Mouse (Mus musculus): ENCODE measurements around the gene Aen.

GRCm38 (mm10) chr7:78954619-78955018 is 59.0 kb downstream of the Aen start:
- no peak for TF ChIP-seq MXI1 (IDR thresholded peaks at IDR 0.05; ENCODE audit: low read depth, low read length)
- TF ChIP-seq POLR2A (IDR thresholded peaks at IDR 0.05; ENCODE audit: low read depth, low read length) = no peak
- no peak for TF ChIP-seq CTCF (conservative IDR thresholded peaks at IDR 0.05 in 1 of 2, IDR thresholded peaks at IDR 0.05 in 1 of 2; ENCODE audit: low read depth in 2 of 2, low read length in 2 of 2)
- no peak for TF ChIP-seq ZC3H11A (IDR thresholded peaks at IDR 0.05; ENCODE audit: low read depth, low read length)
- TF ChIP-seq CHD1 (IDR thresholded peaks at IDR 0.05; ENCODE audit: low read depth, low read length) = no peak
- no peak for TF ChIP-seq HCFC1 (IDR thresholded peaks at IDR 0.05; ENCODE audit: low read depth, low read length)
- TF ChIP-seq POLR2AphosphoS2 (IDR thresholded peaks at IDR 0.05; ENCODE audit: low read depth, low read length) = no peak
- TF ChIP-seq KAT2A (IDR thresholded peaks at IDR 0.05; ENCODE audit: insufficient replicate concordance, low read length) = no peak

All from CH12.LX (cell line).